Mouse (Mus musculus) forebrain, embryonic 12.5 days (tissue): ENCODE measurements around the gene Ostf1. TPM values are rescaled to one million over a fixed set of nuclear protein-coding genes. Genes with fewer than 3 reads are reported as not detected.
A peak's percentile ranks its signal among the peaks of the same experiment; 100 is the strongest.

Experiments used
- ATAC-seq: fragments of 200-750 bp; cut with Nextera tagmentation; 2 replicates; pipeline ENCODE4 v1.8.0; 2017; ENCODE audit warnings: moderate TSS enrichment; ENCODE audit not compliant: low FRiP score
- H3K27ac ChIP-seq: fragments of 300-500 bp; sonication (generic); 2 replicates; pipeline ENCODE4 v1.5.1; 2016; ENCODE audit warnings: mild to moderate bottlenecking
- H3K27me3 ChIP-seq: fragments of 300-500 bp; sonication (generic); 2 replicates; pipeline ENCODE4 v1.6.1; 2016; ENCODE audit warnings: mild to moderate bottlenecking
- H3K36me3 ChIP-seq: fragments of 300-500 bp; sonication (generic); replicated peaks from 2 replicates; pipeline ENCODE4 v1.6.1; 2016; ENCODE audit warnings: mild to moderate bottlenecking
- H3K4me1 ChIP-seq: fragments of 300-500 bp; sonication (generic); 2 replicates; pipeline ENCODE4 v1.6.1; 2016
- H3K4me2 ChIP-seq: fragments of 300-500 bp; sonication (generic); 2 replicates; pipeline ENCODE4 v1.6.1; 2016; ENCODE audit warnings: mild to moderate bottlenecking, moderate library complexity
- H3K4me3 ChIP-seq: fragments of 300-500 bp; sonication (generic); replicated peaks from 2 replicates; pipeline ENCODE4 v1.5.1; 2016; ENCODE audit warnings: mild to moderate bottlenecking
- H3K9ac ChIP-seq: fragments of 300-500 bp; sonication (generic); 2 replicates; pipeline ENCODE4 v1.6.1; 2016; ENCODE audit warnings: mild to moderate bottlenecking
- H3K9me3 ChIP-seq: fragments of 300-500 bp; sonication (generic); 2 replicates; pipeline ENCODE4 v1.6.1; 2016
- WGBS: fragments of 180-500 bp; shearing (Covaris S2); methylation state at CpG from one replicate; pipeline ENCODE4 v1.1.7; 2016; 5-methylcytosine and 5-hydroxymethylcytosine counted together
- polyA plus RNA-seq: library from polyadenylated mRNA; unstranded; fragments of >200 nt; fragmentation: Nextera tagmentation; extraction: Ambion mirVana; gene quantifications from 2 replicates; pipeline ENCODE4 v1.2.1, GENCODE M21; 2016

The Ostf1 gene
- polyA plus RNA-seq, 1 experiment from 2014 or later = 28.1 TPM

DNA sequence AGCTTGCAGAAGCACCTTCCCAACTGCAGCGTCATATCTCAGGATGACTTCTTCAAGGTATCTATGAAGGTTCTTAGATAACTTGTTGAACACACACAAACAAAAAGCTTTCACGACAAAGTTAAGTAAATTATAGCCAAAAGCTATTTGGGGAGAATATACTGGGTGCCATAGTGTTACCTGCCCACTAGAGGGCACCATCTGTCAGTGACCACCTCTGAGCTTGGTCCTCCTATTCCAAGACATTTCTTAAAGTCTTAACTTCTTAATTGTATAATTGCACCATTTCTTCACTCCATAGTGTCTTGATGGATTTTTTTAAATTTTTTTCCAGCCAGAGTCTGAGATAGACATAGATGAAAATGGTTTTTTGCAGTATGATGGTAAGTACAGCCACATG lies 7.9 kb upstream of the Ostf1 start:
- Histone ChIP-seq H3K4me2 (no peak overlapping the region), H3K4me1 (no peaks in the 10 kb centered on the region), H3K27ac (no peak overlapping the region), H3K36me3 (no peaks in the 10 kb centered on the region), H3K27me3 (no peaks in the 10 kb centered on the region), H3K9ac (no peak overlapping the region), H3K4me3 (no peak overlapping the region), H3K9me3 (no peaks in the 10 kb centered on the region)
- no peak for ATAC-seq
- 29% methylated on average over 2 of the region's 2 CpGs for WGBS

DNA sequence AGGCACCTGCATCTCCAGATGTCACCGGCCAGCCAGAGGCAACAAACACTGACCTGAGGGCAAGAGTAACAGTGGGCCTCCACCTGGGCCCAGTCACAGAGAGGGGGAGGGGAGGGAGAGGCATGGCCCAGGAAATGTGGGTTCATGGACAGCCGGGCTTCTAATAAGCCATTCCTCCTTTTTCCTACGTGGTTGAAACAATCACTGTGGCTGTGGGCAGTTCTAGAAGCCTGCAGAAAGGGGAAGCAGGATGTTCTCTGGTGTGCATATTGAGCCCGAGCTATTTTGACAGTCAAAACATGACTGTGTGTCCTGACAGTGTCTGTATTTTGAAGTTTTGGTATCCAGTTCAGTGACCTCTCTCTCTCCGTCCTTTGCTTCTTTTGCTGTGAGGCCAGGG lies 7.3 kb upstream of the Ostf1 start:
- Histone ChIP-seq H3K9me3 (no peaks in the 10 kb centered on the region), H3K4me3 (no peak overlapping the region), H3K27me3 (no peaks in the 10 kb centered on the region), H3K9ac (no peak overlapping the region), H3K4me2 (no peak overlapping the region), H3K27ac (no peak overlapping the region), H3K36me3 (no peaks in the 10 kb centered on the region), H3K4me1 (no peaks in the 10 kb centered on the region)
- ATAC-seq = no peak
- 69% methylated on average over 5 of the region's 5 CpGs for WGBS

DNA sequence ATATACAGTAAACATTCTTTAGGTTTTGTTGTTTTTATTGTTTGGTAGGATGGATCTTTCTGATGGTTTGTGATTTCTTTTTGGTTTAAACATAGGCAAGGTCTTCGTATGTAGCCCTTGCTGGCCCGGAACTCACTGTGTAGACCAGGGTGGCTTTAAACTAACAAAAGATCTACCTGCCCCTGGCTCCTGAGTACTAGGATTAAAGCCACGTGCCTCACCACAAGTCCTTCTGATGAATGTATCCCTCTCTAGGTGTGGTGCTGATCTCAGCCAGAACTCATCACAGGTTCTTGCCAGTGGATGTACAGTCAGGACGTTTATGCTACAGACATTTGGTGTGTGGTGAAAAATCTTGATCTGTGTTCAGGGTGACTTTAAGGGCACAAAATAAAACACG lies 6.3 kb upstream of the Ostf1 start:
- Histone ChIP-seq H3K27me3 (no peaks in the 10 kb centered on the region), H3K36me3 (no peaks in the 10 kb centered on the region), H3K4me3 (no peak overlapping the region), H3K27ac (no peak overlapping the region), H3K9ac (no peak overlapping the region), H3K4me2 (no peak overlapping the region), H3K9me3 (no peaks in the 10 kb centered on the region), H3K4me1 (no peaks in the 10 kb centered on the region)
- ATAC-seq = no peak
- 86% methylated on average over 5 of the region's 5 CpGs for WGBS

DNA sequence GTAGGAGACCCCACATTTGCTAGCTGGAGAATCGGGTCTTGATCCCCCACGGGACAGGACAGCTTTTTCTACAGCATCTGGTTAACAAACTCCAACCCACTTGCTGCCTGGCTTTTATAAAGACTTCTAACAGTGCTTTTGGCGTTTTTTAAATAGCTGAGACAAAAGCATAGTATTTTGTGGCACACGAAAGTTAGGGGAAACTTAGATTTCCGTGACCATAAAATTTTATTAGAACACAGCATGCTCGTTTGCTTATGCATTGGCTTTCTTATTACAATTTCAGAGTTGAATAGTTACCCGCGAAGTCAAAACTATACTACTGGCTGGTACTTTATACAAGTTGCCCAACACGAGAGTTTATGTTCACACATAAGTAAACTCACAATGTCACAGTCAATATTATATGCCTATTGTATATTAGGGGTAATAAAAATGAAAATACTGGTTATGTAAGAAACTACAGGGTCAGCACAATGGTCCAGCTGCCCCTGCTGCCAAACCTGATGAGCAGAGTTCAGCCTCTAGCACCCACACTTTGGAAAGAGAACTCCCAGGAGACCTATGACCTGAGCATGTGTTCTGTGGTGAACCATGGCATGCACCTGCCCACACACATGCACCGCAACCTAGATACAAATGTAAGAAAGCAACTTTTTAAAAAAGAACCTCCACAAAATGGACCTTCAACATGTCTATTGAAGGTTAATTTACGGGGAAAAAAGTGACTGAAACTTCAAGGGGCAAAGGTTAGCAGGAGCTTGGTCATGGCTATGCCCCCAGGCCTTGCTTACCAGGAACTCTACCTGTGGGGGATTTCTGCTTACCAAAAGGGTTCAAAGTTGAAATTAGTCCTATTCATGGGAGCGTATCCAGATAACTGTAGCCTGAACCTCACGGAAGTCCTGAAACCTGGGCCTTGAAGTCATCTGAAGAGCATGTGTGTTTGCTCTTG lies 885 bp upstream of the Ostf1 start:
- no peaks in the 10 kb centered on the region for H3K36me3 ChIP-seq
- ATAC-seq = no peak
- peaks cover 9% of the 10 kb centered on the region for H3K4me1 ChIP-seq
- H3K4me3 ChIP-seq = peak overlapping the region; percentile 74
- H3K9ac ChIP-seq = 0 out of 2 replicates have a peak overlapping the region, but pooled peaks have one; percentile 45
- H3K9me3 ChIP-seq = no peaks in the 10 kb centered on the region
- WGBS = 69% methylated on average over 13 of the region's 13 CpGs
- no peak overlapping the region for H3K27ac ChIP-seq
- H3K27me3 ChIP-seq = peaks cover 10% of the 10 kb centered on the region
- peak overlapping the region; percentile 89 for H3K4me2 ChIP-seq

DNA sequence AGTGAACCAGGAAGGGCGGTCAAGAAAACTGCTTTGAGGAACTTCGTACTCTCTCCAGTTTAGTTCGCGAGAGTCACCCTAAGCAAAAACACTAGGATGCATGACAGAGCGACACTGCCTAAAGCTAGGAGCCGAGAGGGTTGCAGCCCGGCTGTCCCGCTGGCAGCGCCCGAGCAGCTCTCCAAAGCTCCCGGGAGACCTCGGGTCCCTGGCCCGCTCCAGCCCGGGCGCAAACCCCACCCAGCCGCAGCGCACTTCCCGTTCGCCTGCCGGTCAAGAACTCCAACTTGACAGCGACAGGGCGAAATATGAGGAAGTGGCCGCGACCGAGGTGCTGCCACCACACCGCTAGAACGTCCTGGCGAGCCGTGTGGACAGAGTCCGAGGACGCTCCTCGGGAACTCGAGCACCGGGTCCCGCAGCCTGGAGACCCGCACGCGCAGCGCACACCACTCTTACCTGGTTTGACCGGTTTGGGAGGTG lies 421 bp downstream of the Ostf1 start:
- peaks cover 10% of the 10 kb centered on the region for H3K27me3 ChIP-seq
- no peaks in the 10 kb centered on the region for H3K9me3 ChIP-seq
- peak; percentile 66 for ATAC-seq
- H3K9ac ChIP-seq = peak overlapping the region; percentile 66
- peak overlapping the region; percentile 74 for H3K4me3 ChIP-seq
- peaks cover 9% of the 10 kb centered on the region for H3K4me1 ChIP-seq
- peak overlapping the region; percentile 89 for H3K4me2 ChIP-seq
- H3K27ac ChIP-seq = peak overlapping the region; percentile 42; the same call in 1 of the 2 replicates
- WGBS = under 1% methylated on average over 40 of the region's 40 CpGs
- H3K36me3 ChIP-seq = no peaks in the 10 kb centered on the region

DNA sequence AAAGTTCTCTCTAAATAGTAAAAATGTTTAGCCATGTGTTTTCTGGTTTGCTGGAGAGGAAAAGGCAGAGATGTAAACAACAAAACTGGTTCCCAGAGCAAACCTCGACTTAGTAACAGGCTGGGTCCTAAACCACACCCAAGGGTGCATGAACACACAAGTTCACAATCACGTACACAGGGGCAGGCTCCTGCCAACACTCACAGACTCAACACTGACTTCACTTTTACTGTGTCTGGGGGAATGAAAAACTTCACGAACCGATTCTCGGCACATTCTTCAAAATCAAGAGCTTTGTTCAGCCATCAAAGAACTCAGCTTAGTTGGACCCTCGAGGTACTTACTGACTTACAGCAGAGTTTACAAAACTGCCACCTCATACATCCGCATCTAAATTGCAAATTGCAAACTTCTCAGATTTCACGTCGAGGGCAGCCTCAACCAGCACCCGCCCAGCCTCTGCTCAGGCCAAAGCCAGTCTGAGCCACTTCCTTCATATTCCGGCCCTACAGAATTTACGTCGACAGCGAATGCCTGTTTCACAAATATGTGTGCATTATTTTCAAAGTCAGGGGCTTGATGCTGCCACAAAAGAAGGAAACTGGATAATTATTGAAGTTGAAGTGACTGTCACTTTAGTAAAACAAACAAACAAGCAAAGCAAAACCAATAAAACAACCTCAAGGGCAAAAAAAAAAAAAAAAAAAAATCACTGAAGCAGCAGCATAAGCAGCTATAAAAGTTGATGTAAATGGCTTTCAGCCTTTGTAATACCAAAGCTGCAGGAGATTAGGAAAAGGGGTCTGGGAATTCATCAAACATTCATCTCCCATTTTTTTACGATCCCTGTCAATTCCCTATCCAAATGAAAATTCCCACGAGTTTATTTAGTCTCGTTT lies 1.2 kb downstream of the Ostf1 start:
- no peak overlapping the region for H3K27ac ChIP-seq
- H3K36me3 ChIP-seq = no peaks in the 10 kb centered on the region
- 8% methylated on average over 17 of the region's 17 CpGs for WGBS
- peaks cover 10% of the 10 kb centered on the region for H3K27me3 ChIP-seq
- ATAC-seq = no peak
- H3K4me2 ChIP-seq = peak overlapping the region; percentile 89
- peak overlapping the region; percentile 66; the same call in 1 of the 2 replicates for H3K9ac ChIP-seq
- peaks cover 9% of the 10 kb centered on the region for H3K4me1 ChIP-seq
- no peaks in the 10 kb centered on the region for H3K9me3 ChIP-seq
- H3K4me3 ChIP-seq = peak overlapping the region; percentile 74

DNA sequence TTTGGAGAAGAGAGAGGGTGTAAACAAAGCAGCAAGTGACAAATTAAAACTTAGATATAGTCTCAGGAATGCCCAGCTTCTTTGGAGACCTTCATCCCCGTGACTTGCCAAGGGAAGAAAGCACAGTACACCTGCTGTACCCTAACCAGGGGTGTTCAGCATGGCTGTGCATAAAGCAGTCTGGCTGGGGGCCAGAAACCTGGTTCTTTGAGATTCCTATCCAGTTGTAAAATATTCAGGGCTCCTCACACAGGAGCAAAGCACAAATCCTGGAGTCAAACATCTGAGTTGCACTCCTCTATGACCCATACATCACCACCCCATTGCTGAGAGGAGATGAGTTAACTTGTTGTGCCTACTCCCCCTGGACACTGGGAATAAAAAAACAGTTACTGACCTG lies 2.0 kb downstream of the Ostf1 start:
- H3K9ac ChIP-seq = no peak overlapping the region
- no peaks in the 10 kb centered on the region for H3K9me3 ChIP-seq
- ATAC-seq = no peak
- H3K36me3 ChIP-seq = no peaks in the 10 kb centered on the region
- no peak overlapping the region for H3K4me3 ChIP-seq
- peaks cover 9% of the 10 kb centered on the region for H3K4me1 ChIP-seq
- no peak overlapping the region for H3K27ac ChIP-seq
- H3K4me2 ChIP-seq = no peak overlapping the region
- peaks cover 10% of the 10 kb centered on the region for H3K27me3 ChIP-seq
- 50% methylated on average over 1 of the region's 1 CpGs for WGBS

DNA sequence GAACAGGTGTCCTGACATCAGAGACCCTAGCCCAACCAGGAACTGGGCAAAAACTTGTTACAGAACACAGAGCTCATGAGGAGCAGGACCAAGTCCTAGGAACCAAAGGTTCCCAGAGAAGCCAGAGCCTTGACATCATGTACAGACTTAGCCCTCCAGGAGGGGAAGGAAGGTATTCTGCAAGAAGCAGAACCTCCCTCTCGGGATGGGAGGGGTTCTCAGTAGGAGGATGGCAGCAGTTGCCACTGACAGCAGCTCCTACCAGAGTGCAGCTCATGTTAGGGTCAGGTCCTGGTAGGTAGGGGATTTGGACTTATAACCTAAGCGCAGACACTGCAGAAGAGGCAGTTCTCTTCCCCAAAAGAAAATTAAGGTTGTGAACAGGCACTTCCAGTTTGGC lies 7.7 kb downstream of the Ostf1 start:
- H3K27ac ChIP-seq = no peak overlapping the region
- no peaks in the 10 kb centered on the region for H3K27me3 ChIP-seq
- no peaks in the 10 kb centered on the region for H3K4me1 ChIP-seq
- H3K9ac ChIP-seq = no peak overlapping the region
- ATAC-seq = no peak
- WGBS = 74% methylated on average over 2 of the region's 2 CpGs
- no peaks in the 10 kb centered on the region for H3K36me3 ChIP-seq
- H3K4me2 ChIP-seq = no peak overlapping the region
- no peak overlapping the region for H3K4me3 ChIP-seq
- no peaks in the 10 kb centered on the region for H3K9me3 ChIP-seq

DNA sequence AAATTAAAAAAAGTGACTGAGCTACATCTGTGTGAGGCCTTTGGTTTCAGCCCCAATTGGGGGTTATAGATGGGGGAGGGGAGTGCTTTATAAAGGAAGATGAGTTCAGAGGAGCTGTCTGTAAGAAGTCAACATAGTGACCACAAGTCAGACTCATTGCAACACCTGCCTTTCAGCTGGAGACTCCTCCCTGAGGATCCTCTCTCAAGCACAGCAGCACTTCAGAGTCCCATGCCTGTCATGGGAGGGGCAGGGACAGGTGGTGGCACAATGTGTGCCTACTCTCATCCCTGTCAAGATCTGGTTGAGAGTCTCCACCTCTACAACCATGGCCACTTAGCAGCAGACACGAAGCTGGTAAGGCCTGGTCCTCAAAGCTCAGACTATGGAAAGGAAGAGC lies 11.9 kb downstream of the Ostf1 start:
- no peak overlapping the region for H3K4me3 ChIP-seq
- no peak overlapping the region for H3K27ac ChIP-seq
- H3K27me3 ChIP-seq = no peaks in the 10 kb centered on the region
- no peaks in the 10 kb centered on the region for H3K36me3 ChIP-seq
- H3K9ac ChIP-seq = no peak overlapping the region
- H3K4me1 ChIP-seq = no peaks in the 10 kb centered on the region
- H3K9me3 ChIP-seq = no peaks in the 10 kb centered on the region
- ATAC-seq = no peak
- 92% methylated on average over 1 of the region's 1 CpGs for WGBS
- no peak overlapping the region for H3K4me2 ChIP-seq

DNA sequence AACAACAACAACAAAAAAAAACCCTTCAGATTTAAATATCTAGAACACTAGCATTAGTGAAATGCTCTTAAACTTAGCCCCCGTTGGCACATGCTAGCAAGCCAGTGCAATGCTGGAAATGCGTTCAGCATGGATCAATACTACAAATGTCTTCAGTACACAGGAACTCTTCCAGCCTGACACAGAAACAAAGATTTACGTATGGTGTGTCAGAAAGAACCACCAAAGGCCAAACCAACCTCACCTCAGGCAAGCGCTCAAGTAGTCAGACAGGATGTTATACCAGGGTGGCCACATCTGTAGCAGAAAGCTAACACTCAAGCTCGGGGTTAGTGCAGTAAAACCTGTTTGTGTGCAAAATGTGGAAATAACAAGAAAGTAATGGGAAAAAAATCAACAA lies 12.6 kb downstream of the Ostf1 start:
- ATAC-seq = no peak

DNA sequence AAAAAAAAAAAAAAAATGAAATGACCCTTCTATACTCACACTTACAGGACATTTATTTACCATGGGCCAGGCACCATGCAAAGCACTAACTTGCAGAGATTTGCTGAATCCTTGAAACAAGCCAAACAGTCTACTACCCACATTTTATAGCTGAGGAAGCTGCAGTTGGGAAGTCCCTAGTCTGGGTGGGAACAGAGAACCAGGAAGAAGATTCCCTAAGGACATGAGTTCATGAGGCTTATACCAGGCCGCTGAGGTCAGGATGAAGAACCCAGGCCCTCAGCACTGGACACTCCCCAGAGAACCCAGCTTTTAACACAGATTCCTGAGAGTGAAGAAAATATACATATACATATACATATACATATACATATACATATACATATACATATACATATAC lies 14.1 kb downstream of the Ostf1 start:
- Histone ChIP-seq H3K27me3 (no peaks in the 10 kb centered on the region), H3K4me2 (no peak overlapping the region), H3K9ac (no peak overlapping the region), H3K4me1 (no peaks in the 10 kb centered on the region), H3K36me3 (no peaks in the 10 kb centered on the region), H3K4me3 (no peak overlapping the region), H3K9me3 (no peaks in the 10 kb centered on the region), H3K27ac (no peak overlapping the region)
- WGBS = 94% methylated on average over 1 of the region's 1 CpGs
- no peak for ATAC-seq

More for the DNA sequence above, 12.6 kb downstream of the Ostf1 start:
- 86% methylated on average over 5 of the region's 5 CpGs for WGBS
- H3K9ac ChIP-seq = no peak overlapping the region
- no peak overlapping the region for H3K27ac ChIP-seq
- H3K27me3 ChIP-seq = no peaks in the 10 kb centered on the region
- H3K9me3 ChIP-seq = no peaks in the 10 kb centered on the region
- no peaks in the 10 kb centered on the region for H3K36me3 ChIP-seq
- no peaks in the 10 kb centered on the region for H3K4me1 ChIP-seq
- H3K4me3 ChIP-seq = no peak overlapping the region
- H3K4me2 ChIP-seq = no peak overlapping the region

DNA sequence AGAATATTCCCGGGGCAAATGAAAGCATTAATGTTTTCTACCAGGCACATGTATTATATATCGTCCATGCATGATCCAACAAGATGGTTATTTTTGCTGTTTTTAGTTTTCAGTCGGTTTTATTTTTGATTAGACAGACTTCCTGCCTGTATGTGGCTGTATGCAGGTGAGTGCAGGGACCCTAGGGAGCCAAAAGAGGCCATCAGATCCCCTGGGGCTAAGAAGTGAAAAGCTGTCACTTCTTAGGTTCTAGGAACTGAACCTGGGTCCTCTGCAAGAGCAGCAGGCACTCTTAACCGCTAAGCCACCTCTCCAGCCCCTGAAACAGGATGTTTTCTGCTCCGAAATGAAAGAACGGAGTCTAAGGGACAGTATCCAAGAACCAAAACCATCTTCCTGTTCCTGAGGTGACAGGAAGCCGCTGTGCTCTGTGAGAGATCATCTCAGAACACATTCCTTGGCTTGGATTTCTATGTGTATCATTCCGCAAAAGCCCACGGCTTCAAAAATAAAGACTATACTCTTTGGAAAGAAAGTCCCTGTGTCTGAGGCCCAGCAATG lies 15.9 kb downstream of the Ostf1 start:
- Histone ChIP-seq H3K36me3 (no peaks in the 10 kb centered on the region), H3K4me2 (no peak overlapping the region), H3K27ac (no peak overlapping the region), H3K9ac (no peak overlapping the region), H3K4me3 (no peak overlapping the region), H3K4me1 (no peaks in the 10 kb centered on the region), H3K27me3 (no peaks in the 10 kb centered on the region), H3K9me3 (no peaks in the 10 kb centered on the region)
- WGBS = 73% methylated on average over 9 of the region's 9 CpGs
- no peak for ATAC-seq
